Mouse (Mus musculus) spleen, postnatal 14 days (tissue): ENCODE results near the gene Bok.

Source experiments
- DNase-seq, 2 experiments: peaks; one replicate each; pipeline ENCODE4 v3.0.0; 2021 to 2022; ENCODE audit warnings: low spot score in 2 of 2

Bok gene

DNA sequence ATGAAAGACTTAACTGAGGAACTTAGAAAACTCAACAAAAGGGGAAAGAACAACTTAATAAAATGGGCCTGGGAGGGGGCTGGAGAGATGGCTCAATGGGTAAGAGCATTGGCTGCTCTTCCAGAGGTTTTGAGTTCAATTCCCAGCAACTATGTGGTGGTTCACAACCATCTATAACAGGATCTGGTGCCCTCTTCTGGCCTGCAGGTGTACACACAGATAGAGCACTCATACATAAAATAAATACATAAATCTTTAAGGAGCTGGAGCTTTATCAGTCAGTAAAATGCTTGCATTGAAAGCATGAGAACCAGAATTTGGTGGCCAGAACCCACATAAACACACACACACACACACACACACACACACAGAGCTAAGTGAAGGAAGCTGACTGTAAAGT, 57.5 kb downstream of the Bok start:
- DNase-seq = no peak
